ENCODE assay signal across 8 mouse cellular contexts in the genomic region with DNA sequence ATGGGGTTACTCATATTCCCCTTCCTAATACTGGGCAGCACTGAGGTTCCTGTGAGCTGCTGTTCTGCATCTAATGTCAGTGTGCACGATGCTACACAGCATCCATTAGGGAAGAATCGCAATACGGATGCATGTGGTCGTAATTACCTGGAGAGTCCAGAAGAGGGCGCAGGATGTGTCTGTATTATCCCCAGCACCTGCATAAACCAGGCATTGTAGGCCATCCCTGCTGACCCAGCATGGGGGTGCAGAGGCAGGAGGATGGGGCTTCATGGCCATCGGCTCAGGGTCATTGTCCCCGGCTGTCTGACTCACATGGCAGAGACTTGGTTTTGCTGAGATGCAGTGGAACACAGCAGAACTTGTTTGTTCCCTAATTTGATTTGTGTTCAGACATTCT. TPM values are rescaled to one million over a fixed set of nuclear protein-coding genes. Genes with fewer than 3 reads are reported as not detected.
DNase-seq lines count a peak whose midpoint lies in the region; ATAC-seq and TF ChIP-seq lines count a peak whose summit lies in the region.

No protein-coding gene starts in this region.

- no peak for TF ChIP-seq EP300 in lung, postnatal 0 days (IDR thresholded peaks at IDR 0.05)

- no peak overlapping the region for H3K27ac ChIP-seq in lung, postnatal 0 days (ENCODE audit: low read length)

- peak; percentile 79 to 80 for DNase-seq in B cell, adult 2 months
- peak; percentile 83 for DNase-seq in Muller cell, postnatal 12 days (ENCODE audit: inconsistent ontology term)
- peak; percentile 78 to 84 for DNase-seq in cerebellum, postnatal 36 days
- DNase-seq in gastrocnemius, postnatal 36 days = peak; percentile 54 to 64
- DNase-seq in layer of hippocampus, adult 11-12 months (ENCODE audit: low spot score) = peak; percentile 86
- DNase-seq in lung, postnatal 0 days (ENCODE audit: low spot score) = peak; percentile 79
- DNase-seq in retina, adult 2 months (ENCODE audit: low read depth, low spot score) = peak; percentile 53
- peak; percentile 56 for DNase-seq in urinary bladder, postnatal 25 days (ENCODE audit: low spot score)

- no peak overlapping the region for H3K4me2 ChIP-seq in lung, postnatal 0 days (replicated peaks; ENCODE audit: low read depth, low read length)

- no peaks in the 10 kb centered on the region for H3K27me3 ChIP-seq in lung, postnatal 0 days (replicated peaks; ENCODE audit: insufficient read depth, low read length)

- no peaks in the 10 kb centered on the region for H3K9me3 ChIP-seq in lung, postnatal 0 days (ENCODE audit: low read length)

- TF ChIP-seq CTCF in lung, postnatal 0 days (IDR thresholded peaks at IDR 0.05) = peak; percentile 96

- ATAC-seq in lung, postnatal 0 days = no peak

- intact Hi-C loops in gastrocnemius, postnatal 36 days (cut with DNase I) = loop anchor here (2.0 kb wide), 1 partner anchor 66 kb away; no protein-coding TSS in a partner anchor

- peaks cover 11% of the 10 kb centered on the region; the same call in 1 of the 2 replicates for H3K4me1 ChIP-seq in lung, postnatal 0 days (ENCODE audit: insufficient read depth, low read depth, low read length)

- 0 out of 2 replicates have a peak, but pooled peaks cover 10% of the 10 kb centered on the region for H3K36me3 ChIP-seq in lung, postnatal 0 days (ENCODE audit: insufficient read depth, low read length)

- no peak overlapping the region for H3K9ac ChIP-seq in lung, postnatal 0 days (replicated peaks; ENCODE audit: low read depth)

- 16% methylated on average over 7 of the region's 7 CpGs for WGBS in lung, postnatal 0 days

- H3K4me3 ChIP-seq in lung, postnatal 0 days (ENCODE audit: low read depth, low read length) = no peak overlapping the region

RNA-seq across cellular contexts. Expression of gene Sdhb, which starts 3.6 kb away (rescaled TPM):
- 100 to 1,000 TPM; 568 to 650 TPM for total RNA-seq in gastrocnemius, postnatal 36 days (2021)
- 251 and 275 TPM in 2 replicates for polyA plus RNA-seq in lung, postnatal 0 days (2015; fragmentation: Nextera tagmentation; extraction: Ambion mirVana)

RNA-seq across cellular contexts. Expression of gene Atp13a2, which starts 22.1 kb away (rescaled TPM):
- total RNA-seq in gastrocnemius, postnatal 36 days (2021) = 10 to 100 TPM; 16.6 to 17.5 TPM
- 34.2 and 34.4 TPM in 2 replicates for polyA plus RNA-seq in lung, postnatal 0 days (2015; fragmentation: Nextera tagmentation; extraction: Ambion mirVana)

RNA-seq across cellular contexts. Expression of gene Mfap2, which starts 45.6 kb away (rescaled TPM):
- 1 to 10 TPM; 6.2 to 7.4 TPM for total RNA-seq in gastrocnemius, postnatal 36 days (2021)
- 398 and 422 TPM in 2 replicates for polyA plus RNA-seq in lung, postnatal 0 days (2015; fragmentation: Nextera tagmentation; extraction: Ambion mirVana)

RNA-seq across cellular contexts. Expression of gene Padi2, which starts 58.5 kb away (rescaled TPM):
- total RNA-seq in gastrocnemius, postnatal 36 days (2021) = 100 to 1,000 TPM; 105 to 170 TPM
- 0.63 and 0.94 TPM in 2 replicates for polyA plus RNA-seq in lung, postnatal 0 days (2015; fragmentation: Nextera tagmentation; extraction: Ambion mirVana)
